Mouse (Mus musculus) neural tube, embryonic 11.5 days (tissue): ENCODE data around the gene AU022751. TPM values are rescaled to one million over a fixed set of nuclear protein-coding genes. Genes with fewer than 3 reads are reported as not detected.

Experiments
- microRNA-seq: library from miRNA; unstranded; fragments of <30 nt; microRNA quantifications from one replicate; pipeline ENCODE4, GENCODE M21; 2016
- polyA plus RNA-seq: library from polyadenylated mRNA; unstranded; fragments of >200 nt; fragmentation: Nextera tagmentation; extraction: Ambion mirVana; gene quantifications from 2 replicates; pipeline ENCODE4 v1.2.1, GENCODE M21; 2014

The AU022751 gene
- polyA plus RNA-seq, 1 experiment from 2014 or later: not detected

Small RNA genes lying within 50 kb of the gene (microRNA-seq; reads per million reads assigned to microRNA genes)
- gene Gm27360: not detected

Other genes starting within 250 kb of the AU022751 start
- gene Nudt11, start 36.0 kb downstream of the AU022751 start, polyA plus RNA-seq: 12.8 and 13.6 TPM in 2 replicates
- gene Nudt10, start 89.6 kb upstream of the AU022751 start, polyA plus RNA-seq: 29.7 and 30.0 TPM in 2 replicates
- gene Bmp15, start 237.3 kb upstream of the AU022751 start, polyA plus RNA-seq: not detected in 2 replicates